Mouse (Mus musculus) G1E (cell line): ENCODE measurements around the gene Kctd6.

Source experiments
- CTCF ChIP-seq: IDR thresholded peaks from 2 replicates; pipeline ENCODE4 v1.5.1; 2012; ENCODE audit warnings: low read depth, low read length, inconsistent platforms, mixed read lengths
- GATA1 ChIP-seq: IDR thresholded peaks from 2 replicates; pipeline ENCODE4 v1.6.1; 2012; ENCODE audit warnings: borderline replicate concordance, low read length, inconsistent platforms, mixed read lengths
- GATA2 ChIP-seq: IDR thresholded peaks from 2 replicates; pipeline ENCODE4 v1.6.1; 2012; ENCODE audit warnings: low read depth, low read length, inconsistent platforms, borderline replicate concordance
- POLR2AphosphoS5 ChIP-seq: IDR thresholded peaks from 2 replicates; pipeline ENCODE4 v1.6.1; 2012; ENCODE audit warnings: low read depth, low read length, inconsistent platforms; ENCODE audit not compliant: insufficient replicate concordance
- TAL1 ChIP-seq: conservative IDR thresholded peaks from 2 replicates; pipeline ENCODE4 v1.6.1; 2012; ENCODE audit warnings: low read depth, low read length, inconsistent platforms, mixed read lengths

- TF ChIP-seq CTCF = no peak
- TF ChIP-seq GATA1 = no peak
- no peak for TF ChIP-seq TAL1
- no peak for TF ChIP-seq POLR2AphosphoS5
- no peak for TF ChIP-seq GATA2
Measured at GRCm38 (mm10) chr14:8220912-8221311, 7.0 kb downstream of the Kctd6 start.
